Mouse (Mus musculus) forebrain, postnatal 0 days (tissue): Measurements from ENCODE around the gene Gcnt2. TPM values are rescaled to one million over a fixed set of nuclear protein-coding genes. Genes with fewer than 3 reads are reported as not detected.

Experiments
- ATAC-seq: fragments of 200-750 bp; cut with Nextera tagmentation; 2 replicates; pipeline ENCODE4 v1.8.0; 2017; ENCODE audit warnings: mild to moderate bottlenecking, moderate library complexity
- DNase-seq: peaks from one replicate; pipeline ENCODE4 v3.0.0-alpha.2; 2015
- H3K27ac ChIP-seq: fragments of 300-500 bp; sonication (generic); 2 replicates; pipeline ENCODE4 v1.5.1; 2014; ENCODE audit warnings: low read depth, mild to moderate bottlenecking, antibody characterized with exemption, low read length, moderate library complexity, mixed read lengths
- H3K27me3 ChIP-seq: fragments of 300-500 bp; sonication (generic); 2 replicates; pipeline ENCODE4 v1.6.1; 2014; ENCODE audit warnings: mild to moderate bottlenecking, low read length, mixed read lengths; ENCODE audit not compliant: insufficient read depth
- H3K36me3 ChIP-seq: fragments of 300-500 bp; sonication (generic); 2 replicates; pipeline ENCODE4 v1.6.1; 2014; ENCODE audit warnings: mild to moderate bottlenecking, moderate library complexity; ENCODE audit not compliant: insufficient read depth
- H3K4me1 ChIP-seq: fragments of 300-500 bp; sonication (generic); 2 replicates; pipeline ENCODE4 v1.6.1; 2014; ENCODE audit warnings: antibody characterized with exemption; ENCODE audit not compliant: insufficient read depth
- H3K4me2 ChIP-seq: fragments of 300-500 bp; sonication (generic); 2 replicates; pipeline ENCODE4 v1.6.1; 2014; ENCODE audit warnings: low read depth, mild to moderate bottlenecking, moderate library complexity
- H3K4me3 ChIP-seq: fragments of 300-500 bp; sonication (generic); 2 replicates; pipeline ENCODE4 v1.5.1; 2014; ENCODE audit warnings: low read depth, low read length, mixed read lengths
- H3K9ac ChIP-seq: fragments of 300-500 bp; sonication (generic); 2 replicates; pipeline ENCODE4 v1.6.1; 2014; ENCODE audit warnings: mild to moderate bottlenecking
- H3K9me3 ChIP-seq: fragments of 300-500 bp; sonication (generic); 2 replicates; pipeline ENCODE4 v1.6.1; 2016; ENCODE audit warnings: low read length
- CTCF ChIP-seq: sonication (generic); IDR thresholded peaks from 2 replicates; pipeline ENCODE4 v1.5.1; 2016; ENCODE audit warnings: antibody characterized with exemption, control low read depth, low read depth
- WGBS: fragments of 180-500 bp; shearing (Covaris S2); extraction: QIAGEN DNeasy Blood & Tissue Kit; methylation state at CpG from one replicate; pipeline ENCODE4 v1.1.7; 2014; 5-methylcytosine and 5-hydroxymethylcytosine counted together
- microRNA-seq, 2 experiments: library from miRNA; unstranded; fragments of <30 nt; microRNA quantifications; one replicate each; pipeline ENCODE4; 2016
- polyA plus RNA-seq: library from polyadenylated mRNA; unstranded; fragments of >200 nt; fragmentation: Nextera tagmentation; extraction: Ambion mirVana; gene quantifications from 2 replicates; pipeline ENCODE4 v1.2.1, GENCODE M21; 2015
- total RNA-seq: library from RNA; depleted of rRNA; stranded (reverse); fragments of >200 nt; gene quantifications from 2 replicates; pipeline ENCODE4 v1.2.3, GENCODE M21; 2014; rRNA removed

The Gcnt2 gene
- total and polyA plus RNA-seq, 2 experiments from 2014 or later = 3.3 to 8.2 TPM

- H3K36me3 ChIP-seq = peaks cover 63% of the 10 kb centered on the region
- WGBS = 96% methylated on average over 4 of the region's 4 CpGs
- H3K27me3 ChIP-seq = no peaks in the 10 kb centered on the region
These were observed 146.7 kb downstream of the Gcnt2 start for GRCm38 (mm10) chr13:41006244-41006643.

DNA sequence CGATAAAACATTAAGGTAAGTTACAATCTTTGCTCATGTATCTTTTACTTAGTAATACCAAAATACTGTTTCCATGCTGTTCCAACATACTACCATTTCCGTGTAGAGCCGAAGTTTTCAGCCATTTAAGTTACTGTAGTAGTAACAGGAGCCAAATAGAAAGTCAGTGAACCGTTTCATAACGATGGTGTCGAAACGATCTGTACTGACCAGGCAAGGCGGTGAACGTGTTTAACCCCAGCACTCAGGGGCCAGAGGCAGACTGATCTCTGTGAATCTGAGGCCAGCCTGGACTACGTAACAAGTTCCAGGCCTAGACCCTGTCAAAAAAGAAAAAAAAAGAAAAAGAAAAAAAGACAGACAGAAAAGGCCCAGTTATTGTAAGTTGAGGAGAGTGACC, 148.7 kb downstream of the Gcnt2 start:
- 91% methylated on average over 10 of the region's 10 CpGs for WGBS
- no peak for ATAC-seq

More at GRCm38 (mm10) chr13:41006244-41006643, 146.7 kb downstream of the Gcnt2 start:
- no peak for ATAC-seq
- Histone ChIP-seq H3K9me3 (no peaks in the 10 kb centered on the region), H3K4me1 (peaks cover 5% of the 10 kb centered on the region), H3K4me3 (no peak overlapping the region), H3K4me2 (no peak overlapping the region), H3K27ac (no peak overlapping the region), H3K9ac (no peak overlapping the region)
- DNase-seq = no peak
- no peak for TF ChIP-seq CTCF

GRCm38 (mm10) chr13:41008946-41009345, 149.4 kb downstream of the Gcnt2 start:
- no peak for TF ChIP-seq CTCF
- Histone ChIP-seq H3K9ac (no peak overlapping the region), H3K27me3 (no peaks in the 10 kb centered on the region), H3K36me3 (peaks cover 87% of the 10 kb centered on the region), H3K4me3 (no peak overlapping the region), H3K4me1 (no peaks in the 10 kb centered on the region), H3K4me2 (no peak overlapping the region), H3K9me3 (no peaks in the 10 kb centered on the region), H3K27ac (no peak overlapping the region)
- no peak for DNase-seq
- no peak for ATAC-seq
- 80% methylated on average over 8 of the region's 8 CpGs for WGBS

More for the DNA sequence above, 148.7 kb downstream of the Gcnt2 start:
- no peaks in the 10 kb centered on the region for H3K4me1 ChIP-seq
- no peaks in the 10 kb centered on the region for H3K27me3 ChIP-seq
- H3K4me3 ChIP-seq = no peak overlapping the region
- no peak for TF ChIP-seq CTCF
- H3K9me3 ChIP-seq = no peaks in the 10 kb centered on the region
- no peak overlapping the region for H3K4me2 ChIP-seq
- H3K27ac ChIP-seq = no peak overlapping the region
- peaks cover 83% of the 10 kb centered on the region for H3K36me3 ChIP-seq
- no peak for DNase-seq
- H3K9ac ChIP-seq = no peak overlapping the region

Small RNAs within 50 kb of the gene (microRNA-seq; reads per million reads assigned to microRNA genes)
- 0 reads per million in 2 experiments for gene Mir5124a

Other genes starting within 250 kb of the Gcnt2 start
- 0.38 TPM in 1 of 2 replicates, not detected in the other for gene Tfap2a, start 121.4 kb upstream of the Gcnt2 start, total RNA-seq
- 0.18 and 0.28 TPM in 2 replicates for gene Tfap2a, start 121.4 kb upstream of the Gcnt2 start, polyA plus RNA-seq
- gene Pak1ip1, start 141.3 kb downstream of the Gcnt2 start, total RNA-seq = 42.9 and 45.9 TPM in 2 replicates
- gene Pak1ip1, start 141.3 kb downstream of the Gcnt2 start, polyA plus RNA-seq = 49.4 and 52.5 TPM in 2 replicates
- gene Tmem14c, start 156.5 kb downstream of the Gcnt2 start, total RNA-seq = 43.2 and 53.2 TPM in 2 replicates
- 121 and 127 TPM in 2 replicates for gene Tmem14c, start 156.5 kb downstream of the Gcnt2 start, polyA plus RNA-seq
- 1.5 and 2.3 TPM in 2 replicates for gene Mak, start 220.0 kb downstream of the Gcnt2 start, total RNA-seq
- gene Mak, start 220.0 kb downstream of the Gcnt2 start, polyA plus RNA-seq = 1.2 and 1.9 TPM in 2 replicates